Mouse (Mus musculus) kidney, adult 2 months (tissue): ENCODE data around the gene Sdk1.

Experiments used
- CTCF ChIP-seq: fragments of 200-500 bp; conservative IDR thresholded peaks from 2 replicates; pipeline ENCODE4 v1.5.1; 2011; ENCODE audit warnings: low read depth, mild to moderate bottlenecking, control low read depth, low read length, moderate library complexity, mixed read lengths; ENCODE audit not compliant: insufficient read depth, insufficient read length
- POLR2A ChIP-seq: fragments of 200-500 bp; IDR thresholded peaks from one replicate; pipeline ENCODE4 v1.6.1; 2011; ENCODE audit warnings: low read depth, low read length, control low read depth

- no peak for TF ChIP-seq CTCF
- TF ChIP-seq POLR2A, result no peak
Measured at GRCm38 (mm10) chr5:142073901-142074300, 832.6 kb downstream of the Sdk1 start.
